Mouse (Mus musculus) stomach, adult 2 months (tissue): ENCODE measurements around the gene Strbp. TPM values are rescaled to one million over a fixed set of nuclear protein-coding genes. Genes with fewer than 3 reads are reported as not detected.

Source experiments
- polyA plus RNA-seq: library from polyadenylated mRNA; depleted of rRNA; stranded (reverse); fragments of >200 nt; gene quantifications from 2 replicates; pipeline ENCODE4 v1.2.3, GENCODE M21; 2012; rRNA removed

Gene Strbp
- 0.60 and 0.97 TPM in 2 replicates for polyA plus RNA-seq

DNA sequence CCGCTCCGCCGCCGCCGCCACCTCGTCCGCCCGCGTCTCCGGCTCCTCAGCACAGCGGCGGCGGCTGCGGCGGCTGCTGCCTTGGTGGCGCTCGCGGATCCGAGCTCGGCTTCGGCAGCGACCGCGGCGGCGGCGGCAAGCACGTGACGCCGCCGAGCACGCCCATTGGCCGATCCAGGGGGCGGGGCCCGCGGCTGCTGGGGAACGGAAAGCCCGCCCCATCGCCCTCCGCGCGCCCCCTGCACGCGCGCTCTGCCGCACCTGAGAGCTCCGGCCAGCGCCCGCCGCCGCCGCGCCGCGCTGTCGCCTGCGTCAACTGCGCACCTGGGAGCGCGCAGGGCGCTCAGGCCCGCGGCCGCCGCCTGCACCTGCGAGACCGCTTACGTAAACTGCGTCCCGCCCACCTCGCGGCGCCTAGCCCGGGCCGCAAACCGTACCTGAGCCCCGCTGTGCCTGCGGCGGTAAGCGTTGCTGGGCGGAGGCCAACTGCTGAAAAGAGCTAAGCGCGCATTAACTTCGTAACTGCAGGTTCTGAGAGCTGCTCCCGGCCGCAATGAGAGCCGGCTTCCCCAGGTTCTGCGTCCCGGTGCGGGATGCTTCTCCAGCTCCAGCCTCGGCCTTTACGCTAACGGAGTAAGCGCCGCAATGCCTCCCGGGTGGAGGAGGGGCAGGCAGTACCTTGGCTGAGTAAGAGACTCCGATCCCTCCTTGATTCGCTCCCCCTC is at the start of gene Strbp:
Strbp (minus strand) TSS at position 630 of the 725 bp plus-strand sequence.

DNA sequence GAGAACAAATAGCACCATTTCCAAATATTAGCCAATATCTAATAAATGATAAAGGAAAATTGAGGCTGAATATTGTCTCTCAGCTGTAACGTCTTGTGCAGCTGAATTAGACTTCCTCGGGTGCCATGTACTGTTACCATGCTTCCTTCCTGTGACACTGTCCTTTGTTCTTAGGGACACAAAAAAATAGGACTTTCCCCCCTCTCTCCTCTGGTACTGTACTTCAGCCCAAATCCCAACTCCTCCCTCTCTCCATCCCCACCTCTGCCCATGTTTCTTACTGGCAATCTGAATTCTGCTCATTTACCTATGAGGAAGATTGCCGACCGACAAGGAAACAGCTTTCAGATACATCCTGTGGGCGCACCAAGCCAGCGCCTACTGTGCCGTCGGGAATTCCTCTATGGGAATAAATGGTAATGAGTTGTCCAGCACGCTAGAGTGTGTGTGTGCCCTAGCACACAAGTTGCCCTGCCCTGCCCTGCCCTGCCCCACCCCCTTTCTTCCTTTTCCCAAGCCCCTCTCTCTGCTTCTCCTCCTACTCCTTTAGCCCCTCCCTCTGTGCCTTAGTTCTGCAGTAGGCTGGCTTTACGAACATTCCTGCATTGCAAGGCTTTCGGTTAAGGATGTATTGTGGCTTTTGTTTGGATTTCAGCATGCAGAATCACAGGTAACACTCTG is 187.5 kb downstream of the Strbp start, which contains the start of gene Gpr21:
Gpr21 (plus strand) TSS at position 303 of the 681 bp plus-strand sequence.

DNA sequence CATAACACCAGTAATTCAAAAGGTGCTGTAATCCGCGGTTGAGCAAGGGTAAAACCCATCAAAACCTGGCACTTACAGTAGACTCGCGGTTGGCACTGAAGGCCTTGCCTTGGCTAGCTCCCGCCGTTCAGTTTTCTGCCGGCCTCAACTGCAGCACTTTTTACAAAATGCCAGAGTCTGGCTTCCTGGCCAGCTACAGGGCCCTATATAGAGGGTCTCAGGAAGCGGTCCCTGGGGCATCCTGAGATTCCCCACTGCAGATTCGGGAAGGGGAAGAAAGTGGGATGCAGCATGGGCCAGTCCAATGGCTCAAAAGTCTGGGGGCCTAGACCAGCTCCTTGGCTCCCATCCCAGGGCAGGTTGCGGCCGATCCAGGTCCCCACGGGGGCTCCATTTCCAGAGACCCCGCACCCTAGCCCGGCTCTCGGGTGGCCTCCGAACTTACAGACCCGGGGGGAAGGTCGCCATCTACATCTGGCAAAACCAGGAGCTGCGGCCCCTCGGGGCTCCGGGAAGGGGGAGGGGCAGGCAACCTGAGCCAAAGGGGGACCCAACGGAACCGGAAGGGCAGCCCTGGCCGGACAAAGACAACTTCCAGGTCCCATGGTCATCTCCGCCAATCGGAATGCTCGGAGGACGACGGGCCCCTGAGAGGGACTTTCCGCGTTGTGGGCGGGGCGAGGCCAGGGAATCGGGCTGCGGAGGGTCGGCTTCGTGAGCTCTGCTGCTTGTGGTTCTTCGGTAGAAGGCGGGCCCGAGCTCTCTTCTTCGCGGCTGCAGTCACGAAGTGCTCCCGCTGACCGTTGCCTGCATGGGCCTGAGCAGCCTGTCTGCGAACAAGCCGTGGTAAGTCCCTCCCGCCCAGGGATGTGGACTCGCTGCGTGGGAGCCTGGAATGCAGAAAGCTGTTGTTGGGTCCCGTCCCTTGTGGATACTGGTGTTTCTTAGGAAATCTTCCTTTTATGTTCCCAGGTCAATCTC is 260.8 kb downstream of the Strbp start, which contains the start of the genes Zbtb26, Zbtb6 and Rabgap1:
Zbtb26 (minus strand) TSS at position 525 of the 981 bp plus-strand sequence.
Zbtb6 (minus strand) TSS at position 561 of the 981 bp plus-strand sequence.
Rabgap1 (plus strand) TSS at position 669 of the 981 bp plus-strand sequence.

Other genes with a start within 250 kb of the Strbp start
- gene Gpr21, start 187.5 kb downstream of the Strbp start, polyA plus RNA-seq, result 0.06 and 0.10 TPM in 2 replicates
- gene Crb2, start 72.4 kb upstream of the Strbp start, polyA plus RNA-seq, result 0.24 and 0.34 TPM in 2 replicates